In genomic region chr9:114763341-114763740, GRCm38 (mm10) we compare ENCODE assay signal across 8 mouse cellular contexts. TPM values are rescaled to one million over a fixed set of nuclear protein-coding genes. Genes with fewer than 3 reads are reported as not detected.
DNase-seq lines count a peak whose midpoint lies in the region; ATAC-seq and TF ChIP-seq lines count a peak whose summit lies in the region.

No protein-coding gene starts in this region.

- no peak overlapping the region for H3K27ac ChIP-seq in heart, postnatal 0 days (ENCODE audit: low read depth)
- no peak overlapping the region for H3K27ac ChIP-seq in heart, embryonic 10.5 days
- H3K27ac ChIP-seq in spleen, adult 2 months (ENCODE audit: insufficient read depth, low read length), result no peak overlapping the region
- no peak overlapping the region for H3K27ac ChIP-seq in embryonic facial prominence, embryonic 14.5 days (replicated peaks; ENCODE audit: low read depth, low read length)

- no peak overlapping the region for H3K4me2 ChIP-seq in heart, postnatal 0 days (ENCODE audit: low read depth, low read length)
- no peak overlapping the region for H3K4me2 ChIP-seq in embryonic facial prominence, embryonic 14.5 days (ENCODE audit: low read depth, low read length)

- peaks cover 51% of the 10 kb centered on the region for H3K36me3 ChIP-seq in heart, postnatal 0 days (replicated peaks; ENCODE audit: control insufficient read depth, insufficient read depth, low read length)
- H3K36me3 ChIP-seq in heart, embryonic 10.5 days, result peaks cover 66% of the 10 kb centered on the region
- peaks cover 29% of the 10 kb centered on the region for H3K36me3 ChIP-seq in spleen, adult 2 months (ENCODE audit: control insufficient read depth, insufficient read depth, low read length)
- H3K36me3 ChIP-seq in embryonic facial prominence, embryonic 14.5 days (ENCODE audit: control insufficient read depth, insufficient read depth, low read length), result peaks cover 37% of the 10 kb centered on the region

- no peak for ATAC-seq in heart, postnatal 0 days (ENCODE audit: insufficient read depth, low read depth)
- no peak for ATAC-seq in embryonic facial prominence, embryonic 14.5 days (ENCODE audit: low read depth)
- peak; percentile 45; the same call in 1 of the 2 replicates for ATAC-seq in neutrophil, adult 5-6 weeks (ENCODE audit: extremely low read depth, insufficient number of reproducible peaks, low FRiP score, poor library complexity, severe bottlenecking)

- H3K9ac ChIP-seq in heart, postnatal 0 days (replicated peaks; ENCODE audit: low read depth, low read length), result no peak overlapping the region
- H3K9ac ChIP-seq in embryonic facial prominence, embryonic 14.5 days (ENCODE audit: low read depth, low read length), result no peak overlapping the region

- peak; percentile 44 for TF ChIP-seq CTCF in heart, postnatal 0 days (IDR thresholded peaks at IDR 0.05; ENCODE audit: low read depth)
- TF ChIP-seq CTCF in spleen, adult 2 months (IDR thresholded peaks at IDR 0.05; ENCODE audit: extremely low read depth, insufficient read depth, insufficient read length, insufficient replicate concordance), result peak; percentile 41; the same call in 1 of the 2 replicates

- no peaks in the 10 kb centered on the region for H3K9me3 ChIP-seq in heart, postnatal 0 days (replicated peaks; ENCODE audit: control insufficient read depth, low read length)
- no peaks in the 10 kb centered on the region for H3K9me3 ChIP-seq in heart, embryonic 10.5 days
- H3K9me3 ChIP-seq in embryonic facial prominence, embryonic 14.5 days (ENCODE audit: control insufficient read depth, low read length), result no peaks in the 10 kb centered on the region

- TF ChIP-seq EP300 in heart, postnatal 0 days (IDR thresholded peaks at IDR 0.05; ENCODE audit: low read depth), result no peak

- H3K4me1 ChIP-seq in heart, postnatal 0 days (ENCODE audit: control insufficient read depth, insufficient read depth), result peaks cover 7% of the 10 kb centered on the region; the same call in 1 of the 2 replicates
- H3K4me1 ChIP-seq in heart, embryonic 10.5 days, result peaks cover 13% of the 10 kb centered on the region
- peaks cover 13% of the 10 kb centered on the region; the same call in 1 of the 2 replicates for H3K4me1 ChIP-seq in spleen, adult 2 months (ENCODE audit: control insufficient read depth, insufficient read depth, insufficient read length)
- H3K4me1 ChIP-seq in embryonic facial prominence, embryonic 14.5 days (ENCODE audit: control insufficient read depth, insufficient read depth, low read length), result peaks cover 18% of the 10 kb centered on the region

- DNase-seq in heart, postnatal 0 days (ENCODE audit: low spot score), result no peak
- no peak for DNase-seq in heart, embryonic 10.5 days (ENCODE audit: low spot score)
- peak in 1 of 2 experiments; percentile 42 for DNase-seq in spleen, adult 2 months (ENCODE audit: low read depth in 1 of 2, low spot score in 2 of 2)
- DNase-seq in spleen, adult 12 weeks (ENCODE audit: low spot score), result no peak
- DNase-seq in embryonic facial prominence, embryonic 14.5 days (ENCODE audit: low spot score), result peak; percentile 69
- DNase-seq in urinary bladder, adult 18-20 months (ENCODE audit: low spot score in 2 of 2), result no peak
- no peak for DNase-seq in adipocyte (ENCODE audit: low spot score)

- no peak overlapping the region for H3K4me3 ChIP-seq in heart, postnatal 0 days (ENCODE audit: low read depth, low read length)
- H3K4me3 ChIP-seq in heart, embryonic 10.5 days, result no peak overlapping the region
- H3K4me3 ChIP-seq in spleen, adult 2 months (ENCODE audit: extremely low read depth, insufficient read depth, insufficient read length), result no peak overlapping the region
- no peak overlapping the region for H3K4me3 ChIP-seq in embryonic facial prominence, embryonic 14.5 days (ENCODE audit: low read depth, low read length)

- 63% methylated on average over 13 of the region's 13 CpGs for WGBS in heart, postnatal 0 days
- 62% methylated on average over 13 of the region's 13 CpGs for WGBS in heart, embryonic 10.5 days
- 69% methylated on average over 13 of the region's 13 CpGs for WGBS in spleen, adult 2 months
- 67% methylated on average over 13 of the region's 13 CpGs for WGBS in embryonic facial prominence, embryonic 14.5 days

- no peaks in the 10 kb centered on the region for H3K27me3 ChIP-seq in heart, postnatal 0 days (ENCODE audit: control insufficient read depth, insufficient read depth, low read length)
- no peaks in the 10 kb centered on the region for H3K27me3 ChIP-seq in heart, embryonic 10.5 days (ENCODE audit: insufficient read depth, poor library complexity, severe bottlenecking)
- H3K27me3 ChIP-seq in spleen, adult 2 months (ENCODE audit: control insufficient read depth, insufficient read depth, low read length), result no peaks in the 10 kb centered on the region
- H3K27me3 ChIP-seq in embryonic facial prominence, embryonic 14.5 days (replicated peaks; ENCODE audit: control insufficient read depth, insufficient read depth, low read length), result no peaks in the 10 kb centered on the region

- TF ChIP-seq POLR2A in spleen, adult 2 months (IDR thresholded peaks at IDR 0.05; ENCODE audit: low read depth, low read length), result no peak

RNA-seq across cellular contexts. Expression of gene Cmtm7, which starts 18.3 kb away (rescaled TPM):
- 145 and 181 TPM in 2 replicates for total RNA-seq in heart, postnatal 0 days (2014; rRNA removed; ENCODE audit: low replicate concordance)
- 85.7 and 89.6 TPM in 2 replicates for polyA plus RNA-seq in heart, postnatal 0 days (2015; fragmentation: Nextera tagmentation; extraction: Ambion mirVana)
- polyA plus RNA-seq in heart, embryonic 10.5 days (2016; fragmentation: Nextera tagmentation; extraction: Ambion mirVana), result 143 and 145 TPM in 2 replicates
- 237 and 317 TPM in 2 replicates for polyA plus RNA-seq in spleen, adult 2 months (2012; rRNA removed)
- 103 and 105 TPM in 2 replicates for polyA plus RNA-seq in embryonic facial prominence, embryonic 14.5 days (2014; fragmentation: Nextera tagmentation; extraction: Ambion mirVana)
- 130 and 159 TPM in 2 replicates for total RNA-seq in neutrophil, adult 5-6 weeks (2017)

RNA-seq across cellular contexts. Expression of gene Cmtm6, which starts 32.4 kb away (rescaled TPM):
- 22.8 and 30.1 TPM in 2 replicates for total RNA-seq in heart, postnatal 0 days (2014; rRNA removed; ENCODE audit: low replicate concordance)
- 29.9 and 33.8 TPM in 2 replicates for polyA plus RNA-seq in heart, postnatal 0 days (2015; fragmentation: Nextera tagmentation; extraction: Ambion mirVana)
- polyA plus RNA-seq in heart, embryonic 10.5 days (2016; fragmentation: Nextera tagmentation; extraction: Ambion mirVana), result 39.4 and 47.3 TPM in 2 replicates
- 36.7 and 38.5 TPM in 2 replicates for polyA plus RNA-seq in spleen, adult 2 months (2012; rRNA removed)
- polyA plus RNA-seq in embryonic facial prominence, embryonic 14.5 days (2014; fragmentation: Nextera tagmentation; extraction: Ambion mirVana), result 44.3 and 45.7 TPM in 2 replicates
- total RNA-seq in neutrophil, adult 5-6 weeks (2017), result 301 and 316 TPM in 2 replicates
